Mouse (Mus musculus): ENCODE results near the gene Eif2b3.

Gene Eif2b3

GRCm38 (mm10) chr4:117124518-117125347 lies 105.5 kb downstream of the Eif2b3 start:
- peak; percentile 48 for DNase-seq

GRCm38 (mm10) chr4:117125348-117125909 lies 106.2 kb downstream of the Eif2b3 start, which contains the start of gene Btbd19:
Gene Btbd19 (minus strand): TSS chr4:117125725.
- peak; percentile 54 for DNase-seq

GRCm38 (mm10) chr4:117125910-117126674 lies 106.9 kb downstream of the Eif2b3 start:
- DNase-seq, result peak; percentile 53

GRCm38 (mm10) chr4:117126675-117127290 lies 107.6 kb downstream of the Eif2b3 start, which contains the start of gene Tctex1d4:
Gene Tctex1d4 (plus strand): TSS chr4:117126794.
- no peak for DNase-seq

- DNase-seq, result no peak
Measured at GRCm38 (mm10) chr4:117127991-117128686, 108.9 kb downstream of the Eif2b3 start.

GRCm38 (mm10) chr4:117130790-117131189 lies 111.6 kb downstream of the Eif2b3 start:
- DNase-seq, result no peak

- DNase-seq, result no peak
Measured at GRCm38 (mm10) chr4:117131198-117131597, 112.0 kb downstream of the Eif2b3 start.

GRCm38 (mm10) chr4:117131890-117132793 lies 112.9 kb downstream of the Eif2b3 start:
- no peak for DNase-seq

GRCm38 (mm10) chr4:117132794-117133143 lies 113.6 kb downstream of the Eif2b3 start:
- DNase-seq, result no peak

GRCm38 (mm10) chr4:117133366-117133796 lies 114.2 kb downstream of the Eif2b3 start:
- no peak for DNase-seq

GRCm38 (mm10) chr4:117133817-117134600 lies 114.8 kb downstream of the Eif2b3 start, which contains the start of gene Plk3:
Gene Plk3 (minus strand): TSS chr4:117133963.
- DNase-seq, result peak; percentile 98

GRCm38 (mm10) chr4:117134601-117134995 lies 115.4 kb downstream of the Eif2b3 start:
- DNase-seq, result no peak

- peak; percentile 74 for DNase-seq
Measured at GRCm38 (mm10) chr4:117136034-117136433, 116.8 kb downstream of the Eif2b3 start.
